Mouse (Mus musculus): ENCODE results near the gene Krtap28-13.
A peak's percentile ranks its signal among the peaks of the same experiment; 100 is the strongest.

Gene Krtap28-13

GRCm38 (mm10) chr1:83060643-83061042, at the start of gene Krtap28-13:
Gene Krtap28-13 (plus strand): TSS chr1:83060930.
- DNase-seq (ENCODE audit: low read depth) = no peak

- no peak for DNase-seq (ENCODE audit: low read depth)
These were observed 46.3 kb upstream of the Krtap28-13 start for GRCm38 (mm10) chr1:83014477-83014876.

- DNase-seq (ENCODE audit: low read depth) = no peak
These were observed 45.3 kb upstream of the Krtap28-13 start for GRCm38 (mm10) chr1:83015329-83015879.

GRCm38 (mm10) chr1:83016556-83016955, 44.2 kb upstream of the Krtap28-13 start:
- DNase-seq (ENCODE audit: low read depth) = no peak

- no peak for DNase-seq (ENCODE audit: low read depth)
These were observed 28.8 kb upstream of the Krtap28-13 start for GRCm38 (mm10) chr1:83031950-83032349.

- DNase-seq (ENCODE audit: low read depth) = no peak
These were observed 28.2 kb upstream of the Krtap28-13 start for GRCm38 (mm10) chr1:83032508-83032907.

GRCm38 (mm10) chr1:83034509-83034908, 26.2 kb upstream of the Krtap28-13 start:
- no peak for DNase-seq (ENCODE audit: low read depth)

- no peak for DNase-seq (ENCODE audit: low read depth)
These were observed 23.6 kb upstream of the Krtap28-13 start for GRCm38 (mm10) chr1:83036892-83037667.

- no peak for DNase-seq (ENCODE audit: low read depth)
These were observed 22.5 kb upstream of the Krtap28-13 start, which contains the start of gene Slc19a3 for GRCm38 (mm10) chr1:83038109-83038672. Gene Slc19a3 (minus strand): TSS chr1:83038448.

GRCm38 (mm10) chr1:83039080-83039479, 21.6 kb upstream of the Krtap28-13 start:
- no peak for DNase-seq (ENCODE audit: low read depth)

GRCm38 (mm10) chr1:83042380-83042779, 18.4 kb upstream of the Krtap28-13 start, which contains the start of gene Krtap28-10:
Gene Krtap28-10 (minus strand): TSS chr1:83042480.
- DNase-seq (ENCODE audit: low read depth) = no peak

GRCm38 (mm10) chr1:83044882-83045427, 15.8 kb upstream of the Krtap28-13 start, which contains the start of gene Gm47969:
Gene Gm47969 (plus strand): TSS chr1:83044932.
- DNase-seq (ENCODE audit: low read depth) = peak; percentile 4

- DNase-seq (ENCODE audit: low read depth) = no peak
These were observed 2.2 kb upstream of the Krtap28-13 start for GRCm38 (mm10) chr1:83058481-83058880.

- no peak for DNase-seq (ENCODE audit: low read depth)
These were observed 1.5 kb upstream of the Krtap28-13 start, which contains the start of gene A030005K14Rik for GRCm38 (mm10) chr1:83059278-83059677. Gene A030005K14Rik (minus strand): TSS chr1:83059378.

- peak; percentile 56 for DNase-seq (ENCODE audit: low read depth)
These were observed 4.1 kb downstream of the Krtap28-13 start for GRCm38 (mm10) chr1:83064851-83065250.

GRCm38 (mm10) chr1:83066577-83066976, 5.8 kb downstream of the Krtap28-13 start:
- no peak for DNase-seq (ENCODE audit: low read depth)

GRCm38 (mm10) chr1:83067205-83067604, 6.5 kb downstream of the Krtap28-13 start:
- no peak for DNase-seq (ENCODE audit: low read depth)

- DNase-seq (ENCODE audit: low read depth) = no peak
These were observed 14.9 kb downstream of the Krtap28-13 start for GRCm38 (mm10) chr1:83075526-83076189.

- DNase-seq (ENCODE audit: low read depth) = peak; percentile 70
These were observed 15.6 kb downstream of the Krtap28-13 start for GRCm38 (mm10) chr1:83076190-83076917.

GRCm38 (mm10) chr1:83077016-83077415, 16.3 kb downstream of the Krtap28-13 start:
- DNase-seq (ENCODE audit: low read depth) = no peak

- DNase-seq (ENCODE audit: low read depth) = no peak
These were observed 24.1 kb downstream of the Krtap28-13 start for GRCm38 (mm10) chr1:83084790-83085189.

Measured in naive thymus-derived CD4-positive, alpha-beta T cell, adult 2 months (primary cell).